Mouse (Mus musculus) midbrain, embryonic 11.5 days (tissue): ENCODE data around the gene Smad1. TPM values are rescaled to one million over a fixed set of nuclear protein-coding genes. Genes with fewer than 3 reads are reported as not detected.

Source experiments
- polyA plus RNA-seq: library from polyadenylated mRNA; unstranded; fragments of >200 nt; fragmentation: Nextera tagmentation; extraction: Ambion mirVana; gene quantifications from 2 replicates; pipeline ENCODE4 v1.2.1, GENCODE M21; 2014

The Smad1 gene
- polyA plus RNA-seq, 1 experiment from 2014 or later: 55.5 TPM

Other genes starting within 250 kb of the Smad1 start
- not detected in 2 replicates for gene 1700011L22Rik, start 150.9 kb downstream of the Smad1 start, polyA plus RNA-seq
- 10.1 and 10.4 TPM in 2 replicates for gene Mmaa, start 104.6 kb downstream of the Smad1 start, polyA plus RNA-seq
- gene Otud4, start 240.1 kb upstream of the Smad1 start, polyA plus RNA-seq: 22.2 and 22.7 TPM in 2 replicates